Mouse (Mus musculus) monocyte, adult 2 months (primary cell): ENCODE measurements around the gene Ccl2.

Source experiments
- DNase-seq, 2 experiments: peaks; one replicate each; pipeline ENCODE4 v3.0.0; 2022; ENCODE audit warnings: low spot score in 2 of 2, low read depth in 1 of 2

The Ccl2 gene

GRCm38 (mm10) chr11:82035356-82035755, at the start of gene Ccl2:
Gene Ccl2 (plus strand): TSS chr11:82035571.
- peak; percentile 73 for DNase-seq

- peak; percentile 50 to 77 for DNase-seq
These were observed 39.1 kb upstream of the Ccl2 start for GRCm38 (mm10) chr11:81996172-81996841.

GRCm38 (mm10) chr11:81997085-81997484, 38.3 kb upstream of the Ccl2 start:
- no peak for DNase-seq

- no peak for DNase-seq
These were observed 36.7 kb upstream of the Ccl2 start for GRCm38 (mm10) chr11:81998646-81999045.

- DNase-seq: no peak
These were observed 35.9 kb upstream of the Ccl2 start for GRCm38 (mm10) chr11:81999469-81999868.

GRCm38 (mm10) chr11:82000581-82000980, 34.8 kb upstream of the Ccl2 start:
- DNase-seq: no peak

- DNase-seq: peak; percentile 50 to 57
These were observed 30.6 kb upstream of the Ccl2 start for GRCm38 (mm10) chr11:82004810-82005209.

- DNase-seq: peak; percentile 76 to 84
These were observed 28.5 kb upstream of the Ccl2 start for GRCm38 (mm10) chr11:82006796-82007423.

- DNase-seq: no peak
These were observed 25.3 kb upstream of the Ccl2 start for GRCm38 (mm10) chr11:82010115-82010514.

- no peak for DNase-seq
These were observed 23.8 kb upstream of the Ccl2 start for GRCm38 (mm10) chr11:82011411-82012193.

- DNase-seq: no peak
These were observed 21.6 kb upstream of the Ccl2 start for GRCm38 (mm10) chr11:82013756-82014155.

GRCm38 (mm10) chr11:82015066-82015465, 20.3 kb upstream of the Ccl2 start:
- peak; percentile 34 to 55 for DNase-seq

- peak; percentile 49 to 64 for DNase-seq
These were observed 19.1 kb upstream of the Ccl2 start for GRCm38 (mm10) chr11:82016181-82016780.

GRCm38 (mm10) chr11:82019389-82019788, 16.0 kb upstream of the Ccl2 start:
- DNase-seq: no peak

- DNase-seq: no peak
These were observed 15.6 kb upstream of the Ccl2 start for GRCm38 (mm10) chr11:82019793-82020192.

GRCm38 (mm10) chr11:82021406-82021805, 14.0 kb upstream of the Ccl2 start:
- no peak for DNase-seq

- peak in 1 of 2 experiments; percentile 46 for DNase-seq
These were observed 12.8 kb upstream of the Ccl2 start for GRCm38 (mm10) chr11:82022504-82023056.

- peak in 1 of 2 experiments; percentile 68 for DNase-seq
These were observed 11.6 kb upstream of the Ccl2 start for GRCm38 (mm10) chr11:82023769-82024168.

GRCm38 (mm10) chr11:82030171-82030570, 5.2 kb upstream of the Ccl2 start:
- DNase-seq: no peak

- DNase-seq: no peak
These were observed 3.2 kb upstream of the Ccl2 start for GRCm38 (mm10) chr11:82032136-82032535.

GRCm38 (mm10) chr11:82032678-82033344, 2.6 kb upstream of the Ccl2 start:
- no peak for DNase-seq
